In genomic region chr4:137580299-137580698, GRCm38 (mm10) we compare ENCODE assay signal across 21 mouse cellular contexts. TPM values are rescaled to one million over a fixed set of nuclear protein-coding genes. Genes with fewer than 3 reads are reported as not detected.
"Had no signal": no experiment of that assay in that cellular context is flagged by ENCODE, and none has a peak within 500 bp of the region (broad histone marks: within the 10 kb centered on the region; RNA-seq: fewer than 3 reads in every experiment).

No protein-coding gene starts in this region.

- H3K4me3 ChIP-seq: lung, embryonic 15.5 days; megakaryocyte, embryonic 14.5 days; midbrain, embryonic 13.5 days; midbrain, embryonic 15.5 days; neural tube, embryonic 12.5 days had no signal

- H3K9me3 ChIP-seq: lung, embryonic 15.5 days; midbrain, embryonic 13.5 days; midbrain, embryonic 15.5 days; neural tube, embryonic 12.5 days had no signal

- H3K4me2 ChIP-seq: lung, embryonic 15.5 days; midbrain, embryonic 11.5 days; midbrain, embryonic 13.5 days; midbrain, embryonic 15.5 days; neural tube, embryonic 12.5 days had no signal

- DNase-seq: liver, postnatal 0 days; lung, adult 2 months; lung, postnatal 14 days; right cerebral cortex, postnatal 14 days; thymus, adult 2 months; thymus, postnatal 25 days; thymus, postnatal 4 days had no signal

- H3K36me3 ChIP-seq: lung, embryonic 15.5 days; midbrain, embryonic 13.5 days; midbrain, embryonic 15.5 days; neural tube, embryonic 12.5 days had no signal

- ATAC-seq: liver, postnatal 0 days; midbrain, embryonic 13.5 days; midbrain, embryonic 15.5 days had no signal

- H3K27ac ChIP-seq: lung, embryonic 15.5 days; macrophage; midbrain, embryonic 13.5 days; midbrain, embryonic 15.5 days; neural tube, embryonic 12.5 days had no signal

- H3K9ac ChIP-seq: liver, postnatal 0 days; lung, embryonic 15.5 days; midbrain, embryonic 13.5 days; midbrain, embryonic 15.5 days; neural tube, embryonic 12.5 days had no signal

RNA-seq across cellular contexts. Expression of gene Ldlrad2, which starts 5.9 kb away (rescaled TPM):
- total RNA-seq: megakaryocyte progenitor cell, adult 5-6 weeks; midbrain, postnatal 0 days; monocyte, adult 5-6 weeks; neutrophil, adult 5-6 weeks had no signal
- polyA plus RNA-seq: liver, postnatal 0 days; lung, adult 2 months; macrophage; midbrain, embryonic 11.5 days; midbrain, embryonic 15.5 days; neural tube, embryonic 12.5 days; neural tube, embryonic 14.5 days; spleen, adult 2 months; thymus, adult 2 months; urinary bladder, adult 2 months had no signal
